Mouse (Mus musculus) MEL (cell line): ENCODE results near the gene Keap1. TPM values are rescaled to one million over a fixed set of nuclear protein-coding genes. Genes with fewer than 3 reads are reported as not detected.

Experiments used
- DNase-seq: peaks from one replicate; pipeline ENCODE4 v3.0.0; 2011; ENCODE audit warnings: low read depth, low spot score
- H3K27ac ChIP-seq: 2 replicates; pipeline ENCODE4 v1.5.1; 2012; ENCODE audit warnings: low read depth, mild to moderate bottlenecking, control low read depth, low read length, moderate library complexity; ENCODE audit not compliant: control insufficient read depth
- H3K27me3 ChIP-seq, 2 experiments: fragments of 150-350 bp in 1 of 2; sonication (generic) in 1 of 2; 2 replicates each; pipeline ENCODE4 v1.6.1; 2012; ENCODE audit warnings: low read length in 2 of 2, mild to moderate bottlenecking in 2 of 2, improper control_type of control experiment in 1 of 2, moderate library complexity in 1 of 2; ENCODE audit not compliant: insufficient read depth in 2 of 2, control insufficient read depth in 1 of 2
- H3K36me3 ChIP-seq, 2 experiments: 2 replicates each; pipeline ENCODE4 v1.6.1; 2012 to 2014; ENCODE audit warnings: low read length in 2 of 2, improper control_type of control experiment in 1 of 2, inconsistent platforms in 1 of 2, mild to moderate bottlenecking in 1 of 2; ENCODE audit not compliant: insufficient read depth in 2 of 2, control insufficient read depth in 1 of 2
- H3K4me1 ChIP-seq, 2 experiments: fragments of 150-350 bp in 1 of 2; sonication (generic) in 1 of 2; 2 replicates each; pipeline ENCODE4 v1.6.1; 2012; ENCODE audit warnings: low read length in 2 of 2, improper control_type of control experiment in 1 of 2, mild to moderate bottlenecking in 1 of 2; ENCODE audit not compliant: insufficient read depth in 2 of 2, control insufficient read depth in 1 of 2
- H3K4me3 ChIP-seq, 2 experiments: fragments of 150-350 bp in 1 of 2; sonication (generic) in 1 of 2; 2 replicates each; pipeline ENCODE4 v1.5.1; 2012; ENCODE audit warnings: low read depth in 2 of 2, low read length in 2 of 2, mild to moderate bottlenecking in 2 of 2, moderate library complexity in 2 of 2, control low read depth in 1 of 2, improper control_type of control experiment in 1 of 2; ENCODE audit not compliant: control insufficient read depth in 1 of 2, insufficient read depth in 1 of 2
- H3K79me2 ChIP-seq: 2 replicates; pipeline ENCODE4 v1.6.1; 2012; ENCODE audit warnings: mild to moderate bottlenecking, low read length, moderate library complexity; ENCODE audit not compliant: control insufficient read depth, poor library complexity, insufficient read depth
- H3K9ac ChIP-seq: 2 replicates; pipeline ENCODE4 v1.6.1; 2012; ENCODE audit warnings: low read depth, mild to moderate bottlenecking, control low read depth, low read length, moderate library complexity; ENCODE audit not compliant: control insufficient read depth, poor library complexity, severe bottlenecking
- H3K9me3 ChIP-seq: fragments of 150-350 bp; sonication (generic); replicated peaks from 2 replicates; pipeline ENCODE4 v1.6.1; 2012; ENCODE audit warnings: mild to moderate bottlenecking, low read length, improper control_type of control experiment, moderate library complexity; ENCODE audit not compliant: insufficient read depth
- BHLHE40 ChIP-seq: IDR thresholded peaks from 2 replicates; pipeline ENCODE4 v1.6.1; 2012; ENCODE audit warnings: low read depth, mild to moderate bottlenecking, inconsistent platforms, low read length, improper control_type of control experiment, borderline replicate concordance
- CHD1 ChIP-seq: IDR thresholded peaks from 2 replicates; pipeline ENCODE4 v1.6.1; 2012; ENCODE audit warnings: low read depth, mild to moderate bottlenecking, inconsistent platforms, low read length, improper control_type of control experiment
- CHD2 ChIP-seq: IDR thresholded peaks from 2 replicates; pipeline ENCODE4 v1.6.1; 2011; ENCODE audit warnings: low read length, improper control_type of control experiment
- CTCF ChIP-seq, 3 experiments: IDR thresholded peaks in 2 of 3; conservative IDR thresholded peaks in 1 of 3; 2 replicates each; pipeline ENCODE4 v1.5.1; 2011 to 2012; ENCODE audit warnings: low read length in 3 of 3, low read depth in 2 of 3, mild to moderate bottlenecking in 2 of 3, improper control_type of control experiment in 1 of 3, inconsistent platforms in 1 of 3, mixed read lengths in 1 of 3, moderate library complexity in 1 of 3; ENCODE audit not compliant: control insufficient read depth in 1 of 3, insufficient read depth in 1 of 3, poor library complexity in 1 of 3, severe bottlenecking in 1 of 3
- E2F4 ChIP-seq: IDR thresholded peaks from 2 replicates; pipeline ENCODE4 v1.6.1; 2011; ENCODE audit warnings: low read depth, low read length, improper control_type of control experiment, borderline replicate concordance
- ELF1 ChIP-seq: IDR thresholded peaks from 2 replicates; pipeline ENCODE4 v1.6.1; 2014; ENCODE audit warnings: low read depth, mild to moderate bottlenecking, inconsistent platforms, low read length, improper control_type of control experiment, moderate library complexity
- ETS1 ChIP-seq: IDR thresholded peaks from 2 replicates; pipeline ENCODE4 v1.6.1; 2012; ENCODE audit warnings: low read depth, mild to moderate bottlenecking, inconsistent platforms, low read length, improper control_type of control experiment, moderate library complexity
- GABPA ChIP-seq: IDR thresholded peaks from 2 replicates; pipeline ENCODE4 v1.6.1; 2012; ENCODE audit warnings: low read depth, mild to moderate bottlenecking, inconsistent platforms, low read length, improper control_type of control experiment, moderate library complexity
- GATA1 ChIP-seq: IDR thresholded peaks from 2 replicates; pipeline ENCODE4 v1.6.1; 2011; ENCODE audit warnings: low read depth, low read length, improper control_type of control experiment
- JUND ChIP-seq: IDR thresholded peaks from 2 replicates; pipeline ENCODE4 v1.6.1; 2011; ENCODE audit warnings: low read depth, mild to moderate bottlenecking, improper control_type of control experiment, low read length
- KAT2A ChIP-seq: conservative IDR thresholded peaks from 2 replicates; pipeline ENCODE4 v1.6.1; 2012; ENCODE audit warnings: low read depth, low read length, improper control_type of control experiment, inconsistent platforms
- MAFK ChIP-seq: IDR thresholded peaks from 2 replicates; pipeline ENCODE4 v1.6.1; 2011; ENCODE audit warnings: low read depth, mild to moderate bottlenecking, low read length, improper control_type of control experiment, borderline replicate concordance
- MAX ChIP-seq: IDR thresholded peaks from 2 replicates; pipeline ENCODE4 v1.6.1; 2011; ENCODE audit warnings: low read length, improper control_type of control experiment
- MEF2A ChIP-seq: IDR thresholded peaks from 2 replicates; pipeline ENCODE4 v1.6.1; 2014; ENCODE audit warnings: low read depth, mild to moderate bottlenecking, inconsistent platforms, low read length, improper control_type of control experiment; ENCODE audit not compliant: poor library complexity, insufficient replicate concordance, severe bottlenecking; ENCODE audit errors: extremely low read depth
- MXI1 ChIP-seq: IDR thresholded peaks from 2 replicates; pipeline ENCODE4 v1.6.1; 2011; ENCODE audit warnings: mild to moderate bottlenecking, low read depth, low read length, improper control_type of control experiment
- MYB ChIP-seq: IDR thresholded peaks from 2 replicates; pipeline ENCODE4 v1.6.1; 2011; ENCODE audit warnings: mild to moderate bottlenecking, low read depth, low read length, improper control_type of control experiment
- MYC ChIP-seq: IDR thresholded peaks from 2 replicates; pipeline ENCODE4 v1.6.1; 2011; ENCODE audit warnings: low read depth, mild to moderate bottlenecking, low read length, improper control_type of control experiment, moderate library complexity
- NELFE ChIP-seq: IDR thresholded peaks from 2 replicates; pipeline ENCODE4 v1.6.1; 2011; ENCODE audit warnings: low read depth, low read length, improper control_type of control experiment
- NRF1 ChIP-seq: IDR thresholded peaks from 2 replicates; pipeline ENCODE4 v1.6.1; 2014; ENCODE audit warnings: low read depth, mild to moderate bottlenecking, inconsistent platforms, low read length, improper control_type of control experiment, moderate library complexity; ENCODE audit not compliant: poor library complexity, insufficient read depth, severe bottlenecking
- POLR2AphosphoS2 ChIP-seq: IDR thresholded peaks from 2 replicates; pipeline ENCODE4 v1.6.1; 2011; ENCODE audit warnings: low read length, improper control_type of control experiment
- RAD21 ChIP-seq: IDR thresholded peaks from 2 replicates; pipeline ENCODE4 v1.6.1; 2011; ENCODE audit warnings: mild to moderate bottlenecking, low read depth, low read length, improper control_type of control experiment
- RCOR1 ChIP-seq: IDR thresholded peaks from 2 replicates; pipeline ENCODE4 v1.6.1; 2012; ENCODE audit warnings: low read depth, mild to moderate bottlenecking, inconsistent platforms, low read length, improper control_type of control experiment
- SIN3A ChIP-seq: IDR thresholded peaks from 2 replicates; pipeline ENCODE4 v1.6.1; 2012; ENCODE audit warnings: low read length, improper control_type of control experiment, inconsistent platforms
- SMC3 ChIP-seq: IDR thresholded peaks from 2 replicates; pipeline ENCODE4 v1.6.1; 2011; ENCODE audit warnings: low read depth, low read length, improper control_type of control experiment
- TAL1 ChIP-seq: IDR thresholded peaks from 2 replicates; pipeline ENCODE4 v1.6.1; 2012; ENCODE audit warnings: mild to moderate bottlenecking, inconsistent platforms, low read length, moderate library complexity, mixed read lengths
- TBP ChIP-seq: IDR thresholded peaks from 2 replicates; pipeline ENCODE4 v1.8.0; 2011; ENCODE audit warnings: low read depth, low read length, improper control_type of control experiment
- TCF12 ChIP-seq: IDR thresholded peaks from 2 replicates; pipeline ENCODE4 v1.6.1; 2014; ENCODE audit warnings: low read depth, mild to moderate bottlenecking, inconsistent platforms, low read length, improper control_type of control experiment, moderate library complexity
- UBTF ChIP-seq: IDR thresholded peaks from 2 replicates; pipeline ENCODE4 v1.6.1; 2012; ENCODE audit warnings: low read depth, mild to moderate bottlenecking, inconsistent platforms, low read length, improper control_type of control experiment, moderate library complexity, borderline replicate concordance; ENCODE audit not compliant: insufficient read depth
- USF1 ChIP-seq: IDR thresholded peaks from 2 replicates; pipeline ENCODE4 v1.6.1; 2014; ENCODE audit warnings: low read depth, mild to moderate bottlenecking, inconsistent platforms, low read length, improper control_type of control experiment, moderate library complexity
- USF2 ChIP-seq, 2 experiments: IDR thresholded peaks; 2 replicates each; pipeline ENCODE4 v1.6.1; 2011 to 2012; ENCODE audit warnings: improper control_type of control experiment in 2 of 2, low read length in 2 of 2, borderline replicate concordance in 1 of 2, inconsistent platforms in 1 of 2, low read depth in 1 of 2, mild to moderate bottlenecking in 1 of 2; ENCODE audit not compliant: insufficient read depth in 1 of 2
- ZC3H11A ChIP-seq: IDR thresholded peaks from 2 replicates; pipeline ENCODE4 v1.6.1; 2012; ENCODE audit warnings: low read depth, mild to moderate bottlenecking, inconsistent platforms, low read length, improper control_type of control experiment
- ZKSCAN1 ChIP-seq: IDR thresholded peaks from 2 replicates; pipeline ENCODE4 v1.6.1; 2012; ENCODE audit warnings: low read depth, mild to moderate bottlenecking, inconsistent platforms, low read length, improper control_type of control experiment, moderate library complexity
- ZMIZ1 ChIP-seq: IDR thresholded peaks from 2 replicates; pipeline ENCODE4 v1.6.1; 2012; ENCODE audit warnings: low read depth, mild to moderate bottlenecking, inconsistent platforms, low read length, improper control_type of control experiment, moderate library complexity
- ZNF384 ChIP-seq: IDR thresholded peaks from 2 replicates; pipeline ENCODE4 v1.6.1; 2012; ENCODE audit warnings: low read depth, mild to moderate bottlenecking, inconsistent platforms, low read length, improper control_type of control experiment
- polyA plus RNA-seq, 2 experiments: library from polyadenylated mRNA; stranded (reverse) in 1 of 2; unstranded in 1 of 2; fragments of >175 nt in 1 of 2; fragments of >200 nt in 1 of 2; gene quantifications; 2 replicates each; pipeline versions ENCODE4 v1.2.1 to v1.2.4; 2012; ENCODE audit warnings: low replicate concordance in 2 of 2, low read depth in 1 of 2; ENCODE audit not compliant: insufficient read length in 2 of 2, insufficient read depth in 1 of 2, missing spikeins in 1 of 2
- total RNA-seq: library from RNA; depleted of rRNA; stranded (reverse); fragments of 300-350 nt; gene quantifications from 2 replicates; pipeline ENCODE4 v1.2.3, GENCODE M21; 2012; rRNA removed

Gene Keap1
- total RNA-seq (168 and 174 TPM in 2 replicates), polyA plus RNA-seq (100 to 1,000 TPM in 1 of 2 experiments, 10 to 100 TPM in 1; 67.5 to 171 TPM)

- H3K4me3 ChIP-seq = peak within 1 kb of the TSS; percentile 79 to 96
- H3K79me2 ChIP-seq = peaks cover 44% of the 10 kb centered on the region
- peak; percentile 92 for DNase-seq
- peaks cover 12 to 30% of the 10 kb centered on the region in 2 experiments; a peak in 3 of 4 replicates for H3K4me1 ChIP-seq
- no peaks in the 10 kb centered on the region for H3K9me3 ChIP-seq
- H3K27me3 ChIP-seq = no peaks in the 10 kb centered on the region
- peak within 1 kb of the TSS; percentile 81 for H3K9ac ChIP-seq
- H3K36me3 ChIP-seq = peaks cover 20 to 22% of the 10 kb centered on the region in 2 experiments
- H3K27ac ChIP-seq = peak within 1 kb of the TSS; percentile 86
- TF ChIP-seq NRF1 = 0 out of 2 replicates have a peak, but pooled peaks have one; percentile 18
- TF ChIP-seq CHD2 = no peak
- no peak for TF ChIP-seq MYB
- peak; percentile 86 for TF ChIP-seq SIN3A
- no peak; the same call in 1 of the 2 replicates for TF ChIP-seq KAT2A
- peak; percentile 62; the same call in 1 of the 2 replicates for TF ChIP-seq MEF2A
- TF ChIP-seq USF2 (IDR thresholded peaks at IDR 0.05; ENCODE audit: borderline replicate concordance in 1 of 2, insufficient read depth in 1 of 2, low read depth in 1 of 2, low read length in 2 of 2) = no peak
- peak; percentile 70 for TF ChIP-seq ETS1
- no peak for TF ChIP-seq TAL1
- peak; percentile 46; the same call in 1 of the 2 replicates for TF ChIP-seq BHLHE40
- TF ChIP-seq JUND = no peak
- TF ChIP-seq RCOR1 = peak; percentile 16; the same call in 1 of the 2 replicates
- TF ChIP-seq ELF1 = peak; percentile 94
- no peak for TF ChIP-seq SMC3
- TF ChIP-seq USF1 = no peak; the same call in 1 of the 2 replicates
- peak; percentile 63 for TF ChIP-seq TBP
- peak; percentile 86 for TF ChIP-seq NELFE
- no peak for TF ChIP-seq ZKSCAN1
- TF ChIP-seq E2F4 = 0 out of 2 replicates have a peak, but pooled peaks have one; percentile 13
- peak; percentile 86 for TF ChIP-seq MAFK
- TF ChIP-seq ZNF384 = no peak
- TF ChIP-seq ZC3H11A = no peak
- peak; percentile 91 for TF ChIP-seq MXI1
- no peak for TF ChIP-seq CHD1
- TF ChIP-seq CTCF (IDR thresholded peaks at IDR 0.05 in 2 of 3, conservative IDR thresholded peaks at IDR 0.05 in 1 of 3; ENCODE audit: control insufficient read depth in 1 of 3, insufficient read depth in 1 of 3, low read depth in 2 of 3, low read length in 3 of 3, poor library complexity in 1 of 3, severe bottlenecking in 1 of 3) = peak in 1 of 3 experiments; percentile 10; a peak in 1 of 6 replicates
- peak; percentile 80; the same call in 1 of the 2 replicates for TF ChIP-seq MYC
- peak; percentile 97 for TF ChIP-seq GABPA
- no peak for TF ChIP-seq GATA1
- TF ChIP-seq POLR2AphosphoS2 = peak; percentile 72
- TF ChIP-seq ZMIZ1 = peak; percentile 46; the same call in 1 of the 2 replicates
- peak; percentile 60 for TF ChIP-seq TCF12
- TF ChIP-seq MAX = peak; percentile 55
- TF ChIP-seq RAD21 = no peak
- peak; percentile 99 for TF ChIP-seq UBTF
Observed at GRCm38 (mm10) chr9:21238733-21239464, at the start of gene Keap1. Gene Keap1, minus strand, starts transcription at chr9:21239361.
